Mouse (Mus musculus) monocyte, adult 5-6 weeks (primary cell): ENCODE results near the gene Gm4779. TPM values are rescaled to one million over a fixed set of nuclear protein-coding genes. Genes with fewer than 3 reads are reported as not detected.
"Not testable (repeated sequence)": the region's sequence is repeated elsewhere in the genome, so short reads cannot be mapped to it uniquely, and the experiment has no call there.

Experiments used
- ATAC-seq: fragments of 153-309, 156-312 bp; replicated peaks from 2 replicates; pipeline ENCODE4 v1.8.0; 2017; ENCODE audit warnings: mild to moderate bottlenecking; ENCODE audit not compliant: low TSS enrichment, insufficient number of reproducible peaks, severe bottlenecking, poor library complexity, low FRiP score
- total RNA-seq: library from RNA; stranded (forward); fragments of 200-1000, 200-491, 200-594 nt; gene quantifications from 3 replicates; pipeline ENCODE4 v1.2.3, GENCODE M21; 2017

The Gm4779 gene
- total RNA-seq, result 0.87 TPM in 1 of 3 replicates, not detected in the others

DNA sequence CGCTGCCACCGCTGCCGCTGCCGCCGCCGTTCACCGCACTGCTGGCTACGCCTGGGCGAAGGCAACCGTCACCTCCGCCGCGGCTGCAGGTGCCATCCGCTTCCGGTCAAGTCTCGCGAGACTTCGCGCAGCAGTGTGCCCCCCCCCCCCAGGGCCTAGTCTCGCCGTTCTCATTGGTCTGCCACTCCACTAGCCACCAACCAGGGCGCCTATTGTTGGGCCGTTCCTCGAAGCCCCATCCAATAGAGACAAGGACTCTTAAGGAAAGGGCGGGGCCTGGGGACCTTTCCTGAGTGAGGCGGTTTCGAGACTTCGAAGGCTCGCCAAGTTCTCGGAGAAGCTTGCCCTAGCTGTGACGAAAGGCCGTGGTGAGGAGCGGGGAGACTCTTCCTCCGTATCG lies at the start of gene Gm4779, which contains the start of gene 8030474K03Rik:
Gene Gm4779, minus strand, starts transcription at position 82 of the 400 bp plus-strand sequence.
Gene 8030474K03Rik, plus strand, starts transcription at position 315 of the 400 bp plus-strand sequence.
- no peak for ATAC-seq

DNA sequence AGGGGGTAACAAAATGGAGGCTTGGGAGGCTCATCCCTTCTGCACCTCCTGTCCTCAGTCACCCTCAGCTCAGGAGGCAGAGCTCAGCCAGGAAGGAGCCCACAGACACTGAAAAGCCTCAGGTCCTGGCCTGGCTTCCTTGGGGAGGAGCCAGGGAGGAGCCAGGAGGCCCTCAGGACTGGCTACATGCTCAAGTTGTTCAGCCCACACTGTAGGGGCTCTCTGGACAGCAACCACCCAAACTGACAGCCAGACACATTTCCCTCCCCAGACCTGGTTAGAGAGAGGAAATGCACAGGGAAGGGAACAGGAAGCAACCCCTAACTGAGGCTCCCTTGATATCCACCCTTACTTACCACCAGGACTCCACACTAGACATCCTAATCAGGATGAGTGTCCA lies 25.8 kb upstream of the Gm4779 start:
- not testable (repeated sequence) for ATAC-seq

DNA sequence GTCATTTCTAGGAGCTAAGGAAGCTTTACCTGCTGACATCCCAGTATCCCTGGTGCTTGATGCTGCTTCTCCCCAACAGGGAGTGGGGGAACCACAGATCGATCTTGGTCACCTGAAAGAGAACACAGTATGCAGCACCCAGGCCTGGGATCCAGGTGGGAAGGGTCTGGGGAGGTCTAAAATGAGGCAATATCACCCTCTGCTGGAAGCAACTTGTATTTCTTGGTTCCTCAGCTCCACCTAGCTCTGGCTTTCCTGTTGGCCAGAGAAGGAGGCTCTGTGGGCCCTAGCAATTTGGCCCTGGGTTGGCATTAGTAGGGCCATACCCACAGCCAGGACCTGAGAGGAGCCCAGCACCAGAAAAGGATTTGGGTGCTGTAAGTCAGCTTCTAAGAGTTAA lies 24.9 kb upstream of the Gm4779 start:
- no peak for ATAC-seq

DNA sequence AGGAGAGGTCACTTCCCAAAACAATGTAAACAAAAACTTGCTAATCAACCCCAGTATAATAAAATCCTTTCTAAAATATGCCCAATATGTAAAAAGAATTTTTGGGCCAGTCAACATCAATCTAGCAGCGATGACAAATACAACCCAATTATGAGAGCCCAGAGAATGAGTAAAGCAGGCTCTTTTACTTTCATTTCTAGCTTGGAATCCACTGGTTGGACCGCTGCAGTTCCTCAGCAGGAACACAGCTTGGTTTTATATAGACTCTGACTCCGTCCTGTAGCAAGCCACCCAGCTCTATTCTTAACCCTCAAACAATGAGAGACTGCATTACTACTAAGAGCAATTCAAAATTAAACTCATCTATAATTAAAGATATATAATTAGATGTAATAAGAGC lies 17.5 kb upstream of the Gm4779 start:
- ATAC-seq, result no peak

DNA sequence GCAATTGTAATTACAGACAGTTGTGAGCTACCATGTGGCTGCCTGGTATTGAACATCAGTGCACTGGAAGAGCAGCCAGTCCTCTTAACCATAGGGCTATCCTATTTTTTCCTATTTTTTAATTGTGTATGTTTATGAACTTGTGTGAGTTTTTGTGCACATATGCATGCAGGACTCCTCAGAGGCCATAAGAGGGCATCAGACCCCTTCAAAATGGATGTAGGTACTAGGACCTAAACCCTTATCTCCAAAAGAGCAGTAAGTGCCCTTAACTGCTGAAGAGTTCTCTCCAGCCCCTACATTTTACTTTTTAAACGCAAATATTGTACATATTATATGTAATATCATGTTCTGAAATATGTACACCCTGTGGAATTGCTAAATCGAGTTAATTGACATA lies 11.3 kb upstream of the Gm4779 start:
- ATAC-seq, result no peak

DNA sequence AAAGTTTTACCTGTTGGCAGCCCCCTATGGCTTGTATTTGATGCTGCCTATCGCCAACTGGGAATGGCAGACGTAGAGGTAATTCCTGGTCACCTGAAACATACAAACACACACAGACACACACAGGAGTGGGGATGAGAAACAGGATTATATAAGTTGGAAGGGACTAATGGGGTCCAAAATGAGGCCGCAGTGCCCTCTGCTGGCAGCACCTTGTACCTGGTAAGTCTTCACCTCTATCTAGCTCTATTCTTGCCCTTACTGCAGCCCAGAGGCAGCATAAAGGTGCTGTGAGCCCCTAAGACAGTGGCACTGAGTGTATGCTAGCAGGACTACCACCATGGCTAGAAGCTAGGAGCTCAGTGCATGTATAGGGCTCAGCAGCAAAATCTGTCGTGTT lies 2.7 kb downstream of the Gm4779 start:
- ATAC-seq, result no peak; the same call in 1 of the 2 replicates

DNA sequence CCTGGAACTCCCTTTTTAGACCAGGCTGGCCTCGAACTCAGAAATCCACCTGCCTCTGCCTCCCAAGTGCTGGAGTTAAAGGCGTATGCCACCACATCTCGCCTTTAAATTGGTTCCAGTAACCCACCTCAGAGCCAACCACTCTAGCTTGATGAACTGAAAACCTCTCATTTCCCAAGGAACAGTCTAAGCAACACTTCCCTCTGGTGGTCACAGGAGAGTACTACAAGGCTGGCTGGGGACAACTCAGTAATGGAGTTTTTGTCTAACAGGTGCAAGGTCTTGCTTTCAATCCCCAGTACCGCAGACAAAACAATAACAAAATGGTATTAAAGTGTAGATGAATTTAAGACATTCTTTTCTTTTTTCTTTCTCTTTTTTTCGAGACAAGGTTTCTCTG lies 22.2 kb downstream of the Gm4779 start:
- no peak for ATAC-seq

DNA sequence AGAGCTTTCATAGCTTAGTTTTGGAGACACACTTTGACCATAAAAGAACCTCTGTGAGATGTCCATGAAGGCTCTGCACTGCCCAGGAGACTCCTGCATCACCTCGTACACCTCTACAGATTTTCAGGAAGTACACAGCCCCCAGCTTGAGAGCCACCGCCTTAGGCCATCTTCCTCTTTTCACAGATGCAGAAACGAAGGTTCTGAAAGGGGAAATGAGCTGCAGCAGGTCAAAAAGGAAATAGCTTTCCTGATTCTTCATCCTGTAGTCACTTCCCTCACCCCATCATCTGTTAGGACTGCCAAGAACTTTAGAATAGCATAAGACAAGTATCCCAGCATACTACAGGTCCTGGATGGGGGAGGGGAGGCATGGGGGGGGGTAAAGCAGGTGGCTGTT lies 23.9 kb downstream of the Gm4779 start:
- peak; percentile 79 for ATAC-seq

DNA sequence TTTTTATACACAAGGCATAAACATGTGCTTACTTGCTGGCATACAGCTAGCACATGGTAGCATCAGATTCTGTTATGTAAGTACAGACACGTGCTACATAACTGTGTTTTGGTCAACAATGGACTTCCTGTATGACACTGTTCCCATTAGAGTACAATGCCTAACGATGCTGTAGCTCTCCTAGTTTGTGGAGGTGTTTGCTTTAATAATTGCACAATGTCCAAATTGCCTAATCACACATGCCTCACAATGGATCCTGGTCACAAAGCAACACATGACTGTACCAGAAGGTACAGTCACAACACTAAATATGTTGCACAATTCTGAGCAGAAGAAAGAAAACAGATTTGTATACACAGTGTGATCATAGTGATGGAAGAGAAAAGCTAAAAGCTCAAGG lies 24.7 kb downstream of the Gm4779 start:
- ATAC-seq, result 0 out of 2 replicates have a peak, but pooled peaks have one; percentile 56

DNA sequence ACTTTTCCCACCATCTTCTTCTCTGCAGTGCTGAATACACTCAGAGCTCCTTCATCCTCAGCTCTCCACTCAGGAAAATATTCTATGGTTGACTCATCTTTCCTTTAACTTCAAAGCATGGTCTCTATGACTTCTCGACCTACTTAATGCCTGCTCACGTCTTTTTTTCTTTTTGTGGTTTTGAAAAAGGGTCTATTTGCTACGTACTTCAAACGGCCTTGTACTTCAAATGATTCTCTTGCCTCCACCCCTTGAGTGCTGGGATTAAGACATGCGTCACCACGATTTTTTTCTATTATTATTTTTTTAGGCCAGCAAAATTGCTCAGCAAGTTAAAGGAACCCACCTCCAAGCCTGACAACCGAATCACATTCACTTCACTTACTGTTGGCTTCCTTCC lies 26.9 kb downstream of the Gm4779 start:
- no peak for ATAC-seq

DNA sequence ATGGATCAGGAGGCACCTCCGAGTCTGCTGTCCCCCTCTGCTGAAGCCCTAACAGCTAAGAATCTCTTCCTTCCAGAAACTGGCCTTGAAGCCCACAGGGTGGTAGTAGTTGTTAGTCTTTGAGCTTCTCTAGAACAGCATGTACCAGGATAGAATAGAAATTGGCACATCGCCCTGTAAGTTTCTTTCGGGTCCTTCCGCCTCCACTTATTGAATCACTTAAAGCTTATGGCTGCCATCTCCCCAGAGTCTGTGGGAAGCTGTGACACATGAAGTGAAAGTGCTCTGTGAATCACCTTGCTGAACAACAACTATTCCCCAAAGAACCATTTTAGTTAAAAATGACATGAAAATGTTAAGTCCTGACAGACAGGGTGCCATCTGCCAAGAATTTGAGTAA lies 29.1 kb downstream of the Gm4779 start:
- no peak for ATAC-seq

DNA sequence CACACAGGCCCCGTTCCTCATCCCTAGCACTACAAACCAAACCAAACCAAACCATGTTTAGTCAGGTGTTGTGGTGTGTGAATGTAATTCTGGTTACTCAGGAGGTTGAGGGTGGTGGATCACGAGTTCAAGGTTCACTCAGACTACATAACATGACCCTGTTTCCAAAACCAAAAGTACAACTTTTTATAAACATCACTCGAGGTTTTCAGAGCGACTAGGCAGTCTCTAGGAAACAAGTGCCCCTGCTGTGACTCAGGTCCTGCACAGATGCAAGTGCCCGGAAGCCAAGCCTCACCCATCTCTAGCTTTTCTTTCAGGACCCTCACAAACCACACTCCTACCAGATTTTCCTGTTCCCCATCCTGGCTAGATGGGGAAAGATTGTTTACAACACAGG lies 29.6 kb downstream of the Gm4779 start:
- ATAC-seq, result no peak

DNA sequence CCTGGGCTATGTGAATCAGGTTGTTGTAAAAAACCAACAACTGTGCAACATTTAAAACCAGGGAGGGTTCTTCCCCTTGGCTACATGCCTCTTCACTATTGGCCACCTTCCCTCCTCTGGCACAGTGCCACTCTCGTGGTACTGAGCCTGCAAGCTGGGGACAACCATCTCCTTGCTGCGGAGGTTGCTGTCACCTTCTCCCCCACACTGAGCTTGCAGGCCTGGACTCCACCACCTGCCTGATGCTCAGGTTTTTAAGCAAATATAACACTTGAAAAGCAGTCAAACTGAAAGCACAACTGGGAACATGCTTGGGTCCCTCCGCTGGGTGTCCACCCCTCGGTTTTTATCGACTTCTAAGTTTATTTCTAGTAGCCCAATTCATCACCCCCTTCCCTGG lies 39.7 kb downstream of the Gm4779 start:
- no peak for ATAC-seq

DNA sequence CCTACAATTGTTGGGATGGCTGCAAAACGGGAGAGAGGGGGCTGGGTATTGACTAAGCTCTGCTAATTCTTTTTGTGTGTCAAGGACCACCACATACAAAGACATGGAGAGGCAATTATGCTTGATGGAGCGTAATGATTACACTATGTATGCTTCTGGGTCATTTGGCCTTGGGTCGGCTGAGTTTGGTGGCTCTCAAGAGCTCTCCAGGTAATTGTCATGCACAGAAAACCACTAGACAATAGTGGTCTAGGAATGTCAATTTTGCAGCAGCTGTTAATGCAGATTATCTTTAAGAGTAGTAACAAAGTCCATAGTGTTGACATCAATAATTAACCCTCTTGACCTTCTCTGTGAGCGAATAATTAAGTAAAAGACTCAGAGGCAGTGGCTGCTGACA lies 44.1 kb downstream of the Gm4779 start:
- no peak for ATAC-seq

DNA sequence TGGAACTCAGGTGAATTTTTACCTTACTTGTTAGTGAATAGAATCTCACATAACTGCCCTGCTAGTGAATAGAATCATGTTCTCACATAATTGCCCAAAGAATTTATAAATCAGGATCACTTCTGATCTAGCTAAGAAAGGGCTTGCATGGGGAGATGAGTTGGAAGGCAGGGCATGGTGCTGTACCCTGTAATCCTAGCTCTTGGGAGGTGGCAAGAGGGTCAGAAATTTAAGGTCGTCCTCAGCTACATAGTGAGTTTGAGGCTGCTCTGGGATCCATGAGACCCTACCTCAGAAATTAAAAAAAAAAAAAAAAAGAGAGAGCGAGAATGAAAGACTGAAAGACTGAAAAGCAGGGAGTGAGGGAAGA lies 53.2 kb downstream of the Gm4779 start:
- ATAC-seq, result no peak

DNA sequence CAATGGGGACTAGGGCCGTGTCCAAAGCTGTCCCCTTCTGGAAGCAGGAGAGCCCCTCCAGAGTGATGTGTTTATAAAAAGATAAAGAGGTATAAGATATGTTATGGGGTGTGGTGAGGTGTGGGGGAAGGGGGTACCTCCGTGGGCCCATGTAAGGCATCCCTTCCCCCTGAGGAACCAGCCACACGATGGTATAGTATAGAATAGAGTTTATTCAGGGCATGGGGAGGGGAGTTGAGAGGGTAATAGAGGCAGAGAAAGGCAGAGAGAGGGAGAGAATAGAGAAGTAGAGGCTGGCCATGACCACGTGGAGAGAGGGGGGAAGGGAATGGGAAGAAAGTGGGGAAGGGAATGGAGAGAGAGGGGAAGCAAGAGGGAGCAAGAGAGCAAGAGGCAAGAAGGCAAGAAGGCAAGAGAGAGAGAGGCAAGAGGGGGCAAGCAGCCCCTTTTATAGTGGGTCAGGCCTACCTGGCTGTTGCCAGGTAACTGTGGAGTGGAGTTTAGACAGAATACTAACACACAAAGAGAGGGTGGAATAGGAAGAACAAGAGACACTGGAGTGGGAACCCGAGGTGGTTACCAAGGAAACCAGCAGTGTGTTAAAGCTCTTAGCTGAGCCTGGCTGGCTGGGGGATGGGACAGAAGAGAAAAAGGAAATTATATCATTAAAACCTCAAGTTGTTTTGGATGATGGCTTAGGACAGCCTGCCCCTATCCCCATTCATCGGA lies 53.7 kb downstream of the Gm4779 start:
- no peak for ATAC-seq

Other genes starting within 250 kb of the Gm4779 start
- 97.1 to 210 TPM (median 107 TPM) in 3 replicates for gene Ogt, start 154.4 kb downstream of the Gm4779 start, total RNA-seq
- 7.3 to 17.0 TPM (median 10.8 TPM) in 3 replicates for gene Cxcr3, start 60.2 kb downstream of the Gm4779 start, total RNA-seq
- gene 8030474K03Rik, start 233 bp upstream of the Gm4779 start, total RNA-seq, result not detected in 3 replicates
- 17.9 to 23.8 TPM (median 21.6 TPM) in 3 replicates for gene Nhsl2, start 55.0 kb upstream of the Gm4779 start, total RNA-seq